Mouse (Mus musculus): Measurements from ENCODE around the gene Adk. TPM values are rescaled to one million over a fixed set of nuclear protein-coding genes. Genes with fewer than 3 reads are reported as not detected.

The Adk gene
- total RNA-seq, 1 experiment from 2014 or later, result 90.6 TPM

- no peak for ATAC-seq (replicated peaks; ENCODE audit: low read depth, poor library complexity, severe bottlenecking)
Measured at GRCm38 (mm10) chr14:21142603-21143002, 90.2 kb downstream of the Adk start.

- 0 out of 2 replicates have a peak, but pooled peaks have one; percentile 56 for ATAC-seq (replicated peaks; ENCODE audit: low read depth, poor library complexity, severe bottlenecking)
Measured at GRCm38 (mm10) chr14:21143406-21144115, 91.2 kb downstream of the Adk start.

GRCm38 (mm10) chr14:21147171-21147570 is 94.8 kb downstream of the Adk start:
- ATAC-seq (replicated peaks; ENCODE audit: low read depth, poor library complexity, severe bottlenecking), result no peak

- no peak for ATAC-seq (replicated peaks; ENCODE audit: low read depth, poor library complexity, severe bottlenecking)
Measured at GRCm38 (mm10) chr14:21150301-21150700, 97.9 kb downstream of the Adk start.

- no peak for ATAC-seq (replicated peaks; ENCODE audit: low read depth, poor library complexity, severe bottlenecking)
Measured at GRCm38 (mm10) chr14:21152055-21152454, 99.7 kb downstream of the Adk start.

- ATAC-seq (replicated peaks; ENCODE audit: low read depth, poor library complexity, severe bottlenecking), result no peak
Measured at GRCm38 (mm10) chr14:21165706-21166105, 113.3 kb downstream of the Adk start.

- ATAC-seq (replicated peaks; ENCODE audit: low read depth, poor library complexity, severe bottlenecking), result no peak
Measured at GRCm38 (mm10) chr14:21166114-21166513, 113.7 kb downstream of the Adk start.

GRCm38 (mm10) chr14:21173973-21174745 is 121.8 kb downstream of the Adk start:
- ATAC-seq (replicated peaks; ENCODE audit: low read depth, poor library complexity, severe bottlenecking), result no peak

- no peak for ATAC-seq (replicated peaks; ENCODE audit: low read depth, poor library complexity, severe bottlenecking)
Measured at GRCm38 (mm10) chr14:21174804-21175203, 122.4 kb downstream of the Adk start.

- ATAC-seq (replicated peaks; ENCODE audit: low read depth, poor library complexity, severe bottlenecking), result no peak
Measured at GRCm38 (mm10) chr14:21177781-21178180, 125.4 kb downstream of the Adk start.

GRCm38 (mm10) chr14:21178356-21178755 is 126.0 kb downstream of the Adk start:
- ATAC-seq (replicated peaks; ENCODE audit: low read depth, poor library complexity, severe bottlenecking), result no peak

GRCm38 (mm10) chr14:21181053-21181452 is 128.7 kb downstream of the Adk start:
- no peak for ATAC-seq (replicated peaks; ENCODE audit: low read depth, poor library complexity, severe bottlenecking)

- ATAC-seq (replicated peaks; ENCODE audit: low read depth, poor library complexity, severe bottlenecking), result no peak
Measured at GRCm38 (mm10) chr14:21191966-21192365, 139.6 kb downstream of the Adk start.

- 0 out of 2 replicates have a peak, but pooled peaks have one; percentile 18 for ATAC-seq (replicated peaks; ENCODE audit: low read depth, poor library complexity, severe bottlenecking)
Measured at GRCm38 (mm10) chr14:21192749-21193148, 140.4 kb downstream of the Adk start.

- peak; percentile 84 for ATAC-seq (replicated peaks; ENCODE audit: low read depth, poor library complexity, severe bottlenecking)
Measured at GRCm38 (mm10) chr14:21194336-21194735, 142.0 kb downstream of the Adk start.

GRCm38 (mm10) chr14:21200850-21201249 is 148.5 kb downstream of the Adk start:
- peak; percentile 93 for ATAC-seq (replicated peaks; ENCODE audit: low read depth, poor library complexity, severe bottlenecking)

- ATAC-seq (replicated peaks; ENCODE audit: low read depth, poor library complexity, severe bottlenecking), result no peak
Measured at GRCm38 (mm10) chr14:21206472-21206871, 154.1 kb downstream of the Adk start.

- no peak for ATAC-seq (replicated peaks; ENCODE audit: low read depth, poor library complexity, severe bottlenecking)
Measured at GRCm38 (mm10) chr14:21221574-21222138, 169.3 kb downstream of the Adk start.

- no peak for ATAC-seq (replicated peaks; ENCODE audit: low read depth, poor library complexity, severe bottlenecking)
Measured at GRCm38 (mm10) chr14:21222206-21222605, 169.8 kb downstream of the Adk start.

GRCm38 (mm10) chr14:21223456-21223855 is 171.1 kb downstream of the Adk start:
- no peak for ATAC-seq (replicated peaks; ENCODE audit: low read depth, poor library complexity, severe bottlenecking)

All from common myeloid progenitor, adult 5-6 weeks (primary cell).